Mouse (Mus musculus) limb, embryonic 12.5 days (tissue): ENCODE data around the gene Gfod1. TPM values are rescaled to one million over a fixed set of nuclear protein-coding genes. Genes with fewer than 3 reads are reported as not detected.

ENCODE experiments used
- ATAC-seq: fragments of 200-750 bp; cut with Nextera tagmentation; 2 replicates; pipeline ENCODE4 v1.8.0; 2017; ENCODE audit warnings: low read depth, moderate TSS enrichment; ENCODE audit not compliant: insufficient number of reproducible peaks, insufficient read depth, low FRiP score, low TSS enrichment
- H3K27ac ChIP-seq: fragments of 300-500 bp; sonication (generic); 2 replicates; pipeline ENCODE4 v1.5.1; 2016; ENCODE audit warnings: mild to moderate bottlenecking, moderate library complexity
- H3K27me3 ChIP-seq: fragments of 300-500 bp; sonication (generic); 2 replicates; pipeline ENCODE4 v1.6.1; 2016; ENCODE audit warnings: mild to moderate bottlenecking, moderate library complexity
- H3K36me3 ChIP-seq: fragments of 300-500 bp; sonication (generic); 2 replicates; pipeline ENCODE4 v1.6.1; 2016; ENCODE audit warnings: mild to moderate bottlenecking, moderate library complexity
- H3K4me1 ChIP-seq: fragments of 300-500 bp; sonication (generic); replicated peaks from 2 replicates; pipeline ENCODE4 v1.6.1; 2016
- H3K4me2 ChIP-seq: fragments of 300-500 bp; sonication (generic); 2 replicates; pipeline ENCODE4 v1.6.1; 2016; ENCODE audit warnings: mild to moderate bottlenecking, moderate library complexity
- H3K4me3 ChIP-seq: fragments of 300-500 bp; sonication (generic); replicated peaks from 2 replicates; pipeline ENCODE4 v1.5.1; 2016; ENCODE audit warnings: mild to moderate bottlenecking
- H3K9ac ChIP-seq: fragments of 300-500 bp; sonication (generic); replicated peaks from 2 replicates; pipeline ENCODE4 v1.6.1; 2016; ENCODE audit warnings: mild to moderate bottlenecking, moderate library complexity
- H3K9me3 ChIP-seq: fragments of 300-500 bp; sonication (generic); 2 replicates; pipeline ENCODE4 v1.6.1; 2016; ENCODE audit warnings: mild to moderate bottlenecking, moderate library complexity
- WGBS: fragments of 180-500 bp; shearing (Covaris S2); methylation state at CpG from one replicate; pipeline ENCODE4 v1.1.7; 2016; 5-methylcytosine and 5-hydroxymethylcytosine counted together
- polyA plus RNA-seq: library from polyadenylated mRNA; unstranded; fragments of >200 nt; fragmentation: Nextera tagmentation; extraction: Ambion mirVana; gene quantifications from 2 replicates; pipeline ENCODE4 v1.2.1, GENCODE M21; 2016

The Gfod1 gene
- polyA plus RNA-seq, 1 experiment from 2014 or later = 0.23 TPM

DNA sequence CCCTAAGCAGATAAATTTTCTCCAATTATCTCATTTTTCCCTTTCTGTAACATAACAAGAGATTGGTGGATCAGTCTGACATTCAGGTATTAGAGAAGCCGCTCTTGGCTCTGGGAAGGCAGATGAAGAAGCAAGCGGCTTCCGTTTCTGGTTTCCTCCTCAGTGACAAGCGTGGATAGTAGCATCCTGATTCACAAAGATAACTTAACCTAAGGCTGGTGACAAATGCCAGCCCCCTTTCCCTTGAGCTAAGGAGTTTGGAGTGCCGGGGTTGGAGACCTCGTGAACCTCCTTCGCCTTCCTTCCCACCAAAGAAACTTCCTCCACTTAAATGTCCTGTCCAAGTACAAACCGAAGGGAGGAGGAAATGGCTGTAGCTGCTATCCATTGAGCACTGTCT, 86.9 kb downstream of the Gfod1 start:
- WGBS = 84% methylated on average over 8 of the region's 8 CpGs
- Histone ChIP-seq H3K4me2 (no peak overlapping the region), H3K9me3 (no peaks in the 10 kb centered on the region), H3K4me3 (no peak overlapping the region), H3K27me3 (no peaks in the 10 kb centered on the region), H3K4me1 (peaks cover 25% of the 10 kb centered on the region), H3K9ac (no peak overlapping the region), H3K36me3 (no peaks in the 10 kb centered on the region), H3K27ac (no peak overlapping the region)
- ATAC-seq = no peak

- ATAC-seq = no peak
- H3K4me2 ChIP-seq = no peak overlapping the region
- H3K36me3 ChIP-seq = no peaks in the 10 kb centered on the region
- H3K9ac ChIP-seq = no peak overlapping the region
- H3K4me3 ChIP-seq = no peak overlapping the region
- no peaks in the 10 kb centered on the region for H3K9me3 ChIP-seq
- H3K4me1 ChIP-seq = peaks cover 31% of the 10 kb centered on the region
- WGBS = 70% methylated on average over 9 of the region's 9 CpGs
- H3K27me3 ChIP-seq = no peaks in the 10 kb centered on the region
- no peak overlapping the region for H3K27ac ChIP-seq
These were observed 87.8 kb downstream of the Gfod1 start for GRCm38 (mm10) chr13:43215994-43216706.

DNA sequence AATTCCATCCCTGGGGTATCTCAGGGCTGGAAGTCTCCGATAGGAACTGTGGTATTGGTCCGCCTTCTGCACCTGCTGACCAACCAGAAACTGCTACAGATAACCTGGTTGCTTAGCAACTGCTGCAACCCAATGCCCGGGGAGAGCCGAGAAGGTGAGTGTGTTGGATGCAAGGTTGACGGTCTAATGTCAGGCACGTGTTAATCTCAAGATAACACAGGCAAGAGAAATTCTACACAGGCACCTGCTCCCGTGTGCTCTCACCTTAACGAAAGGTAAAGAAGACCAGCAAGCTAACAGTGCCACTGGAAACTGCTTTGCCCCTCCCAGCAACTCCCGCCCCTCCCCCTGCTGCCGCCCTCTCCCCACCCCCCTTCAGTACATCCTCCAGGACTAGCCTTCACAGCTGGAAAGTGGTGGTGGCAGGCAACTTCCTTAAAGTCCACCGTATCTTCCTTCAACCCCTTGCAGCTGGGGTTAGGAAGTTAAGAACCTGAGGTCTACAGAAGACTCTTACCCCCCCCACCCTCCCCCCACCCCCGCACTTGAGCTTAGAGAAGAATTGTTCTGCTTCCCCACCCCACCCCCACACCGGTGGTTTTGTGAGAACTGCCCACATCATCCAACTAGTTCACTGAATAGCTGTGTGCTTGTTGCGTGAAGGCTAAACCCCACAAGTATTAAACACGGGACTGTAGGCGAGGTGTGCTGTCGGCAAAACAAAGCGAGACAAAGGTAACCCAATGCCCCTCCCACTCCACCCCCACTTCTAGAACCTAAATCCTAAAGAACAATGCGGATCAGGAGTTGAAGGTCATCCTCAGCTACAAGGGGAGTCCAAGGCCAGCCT, 88.6 kb downstream of the Gfod1 start:
- WGBS = 24% methylated on average over 19 of the region's 19 CpGs
- no peak; the same call in 1 of the 2 replicates for ATAC-seq
- Histone ChIP-seq H3K9me3 (no peaks in the 10 kb centered on the region), H3K9ac (no peak overlapping the region; the same call in 1 of the 2 replicates), H3K36me3 (no peaks in the 10 kb centered on the region), H3K27me3 (no peaks in the 10 kb centered on the region), H3K4me1 (peaks cover 38% of the 10 kb centered on the region), H3K4me3 (peak overlapping the region; percentile 11; the same call in 1 of the 2 replicates), H3K4me2 (peak overlapping the region; percentile 49), H3K27ac (no peak overlapping the region)

- Histone ChIP-seq H3K4me2 (no peak overlapping the region), H3K4me3 (no peak overlapping the region), H3K36me3 (no peaks in the 10 kb centered on the region), H3K9ac (no peak overlapping the region), H3K27ac (no peak overlapping the region), H3K9me3 (no peaks in the 10 kb centered on the region), H3K27me3 (no peaks in the 10 kb centered on the region), H3K4me1 (peaks cover 37% of the 10 kb centered on the region)
- WGBS = 49% methylated on average over 7 of the region's 7 CpGs
- no peak for ATAC-seq
These were observed 91.6 kb downstream of the Gfod1 start for GRCm38 (mm10) chr13:43212338-43212737.

- Histone ChIP-seq H3K4me2 (no peak overlapping the region), H3K4me3 (no peak overlapping the region), H3K4me1 (peaks cover 39% of the 10 kb centered on the region), H3K36me3 (no peaks in the 10 kb centered on the region), H3K9ac (no peak overlapping the region), H3K9me3 (no peaks in the 10 kb centered on the region), H3K27me3 (no peaks in the 10 kb centered on the region), H3K27ac (no peak overlapping the region)
- 76% methylated on average over 5 of the region's 5 CpGs for WGBS
- no peak for ATAC-seq
These were observed 93.0 kb downstream of the Gfod1 start for GRCm38 (mm10) chr13:43210956-43211355.

GRCm38 (mm10) chr13:43209560-43209959, 94.4 kb downstream of the Gfod1 start:
- Histone ChIP-seq H3K27ac (no peak overlapping the region), H3K4me1 (peaks cover 31% of the 10 kb centered on the region), H3K36me3 (no peaks in the 10 kb centered on the region), H3K9me3 (no peaks in the 10 kb centered on the region), H3K9ac (no peak overlapping the region), H3K27me3 (no peaks in the 10 kb centered on the region), H3K4me3 (no peak overlapping the region), H3K4me2 (no peak overlapping the region)
- 78% methylated on average over 5 of the region's 5 CpGs for WGBS
- ATAC-seq = no peak

DNA sequence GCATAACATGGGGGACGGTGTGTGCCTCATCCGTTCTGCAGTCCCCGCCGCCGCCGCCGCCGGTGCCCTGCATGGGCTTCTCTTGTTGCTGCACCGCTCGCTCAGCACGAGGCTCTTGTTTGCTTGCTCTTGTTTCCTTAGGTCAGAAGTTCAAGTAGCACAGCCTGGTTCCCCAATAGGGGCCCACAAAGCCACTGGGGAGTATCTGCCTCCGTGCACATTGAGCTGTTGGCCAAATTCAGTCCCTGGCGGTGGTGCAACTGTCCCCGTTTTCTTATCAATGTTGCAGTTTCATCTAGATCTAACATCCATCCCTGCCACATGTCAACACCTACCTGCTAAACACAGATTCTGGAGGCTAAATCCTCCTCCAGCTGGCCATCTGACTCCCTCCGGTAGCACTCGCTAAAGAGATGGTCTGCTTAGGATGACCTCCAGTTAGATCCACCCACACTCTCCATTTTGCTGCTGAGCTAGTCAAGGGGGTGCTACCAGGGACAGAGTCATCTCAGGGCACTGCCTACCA, 95.0 kb downstream of the Gfod1 start:
- Histone ChIP-seq H3K9me3 (no peaks in the 10 kb centered on the region), H3K27ac (no peak overlapping the region), H3K36me3 (no peaks in the 10 kb centered on the region), H3K27me3 (no peaks in the 10 kb centered on the region), H3K4me1 (peaks cover 31% of the 10 kb centered on the region), H3K4me3 (no peak overlapping the region), H3K4me2 (no peak overlapping the region), H3K9ac (no peak overlapping the region)
- WGBS = 58% methylated on average over 16 of the region's 16 CpGs
- no peak for ATAC-seq

DNA sequence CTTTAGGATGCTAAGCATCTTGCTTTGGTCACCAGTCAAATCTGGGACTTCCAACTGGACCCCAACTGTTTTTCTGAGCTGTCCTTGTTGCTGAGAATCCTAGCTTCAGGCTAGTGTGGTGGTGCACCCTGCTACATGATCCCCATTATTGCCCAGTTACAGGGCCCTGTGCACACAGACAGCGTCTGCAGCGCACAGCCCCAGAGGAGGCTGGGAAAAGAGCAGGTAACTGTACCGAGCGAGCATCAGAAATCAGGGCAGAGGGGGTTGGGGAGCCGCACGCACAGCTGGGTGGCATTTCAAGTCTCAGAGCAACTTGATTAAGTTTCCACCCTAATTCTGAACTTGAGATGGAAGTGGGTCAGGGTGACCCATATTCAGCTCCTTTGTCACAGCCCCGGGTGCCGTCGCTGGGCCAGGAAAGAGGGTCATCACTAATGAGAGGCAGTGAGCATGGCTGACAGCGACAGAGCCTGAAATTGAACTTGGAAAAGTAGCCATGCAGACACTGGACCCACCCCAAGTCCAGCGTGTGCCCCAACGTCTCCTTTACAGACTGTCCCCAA, 97.8 kb downstream of the Gfod1 start:
- H3K36me3 ChIP-seq = no peaks in the 10 kb centered on the region
- H3K9ac ChIP-seq = no peak overlapping the region
- H3K9me3 ChIP-seq = no peaks in the 10 kb centered on the region
- H3K4me3 ChIP-seq = no peak overlapping the region
- no peak overlapping the region for H3K4me2 ChIP-seq
- H3K4me1 ChIP-seq = peaks cover 20% of the 10 kb centered on the region
- 87% methylated on average over 12 of the region's 12 CpGs for WGBS
- H3K27ac ChIP-seq = no peak overlapping the region
- H3K27me3 ChIP-seq = no peaks in the 10 kb centered on the region
- ATAC-seq = no peak

DNA sequence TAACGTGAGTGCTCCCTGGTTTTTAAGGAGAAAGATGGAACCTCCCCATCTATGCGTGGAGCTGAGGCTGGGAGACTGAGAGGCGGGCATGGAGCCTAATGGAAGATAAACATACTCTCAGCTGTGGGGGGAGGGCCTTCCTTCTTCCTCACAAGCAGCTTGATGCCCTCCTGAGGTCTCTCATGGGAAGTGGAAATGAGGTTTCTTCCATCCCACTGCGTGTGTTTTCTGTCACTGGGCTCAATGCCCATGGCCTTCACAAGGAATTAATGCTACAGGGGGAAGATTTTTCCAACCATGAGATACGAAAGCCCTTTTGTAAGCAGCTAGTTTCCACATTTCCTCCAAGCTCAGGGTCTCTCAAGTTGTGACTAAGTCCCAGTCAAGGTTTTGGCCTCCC, 100.3 kb downstream of the Gfod1 start:
- no peak overlapping the region for H3K27ac ChIP-seq
- no peaks in the 10 kb centered on the region for H3K27me3 ChIP-seq
- no peak overlapping the region for H3K4me3 ChIP-seq
- no peak overlapping the region for H3K9ac ChIP-seq
- peaks cover 7% of the 10 kb centered on the region; the same call in 1 of the 2 replicates for H3K4me1 ChIP-seq
- no peaks in the 10 kb centered on the region for H3K36me3 ChIP-seq
- H3K9me3 ChIP-seq = no peaks in the 10 kb centered on the region
- WGBS = 66% methylated on average over 5 of the region's 5 CpGs
- H3K4me2 ChIP-seq = no peak overlapping the region
- no peak for ATAC-seq

DNA sequence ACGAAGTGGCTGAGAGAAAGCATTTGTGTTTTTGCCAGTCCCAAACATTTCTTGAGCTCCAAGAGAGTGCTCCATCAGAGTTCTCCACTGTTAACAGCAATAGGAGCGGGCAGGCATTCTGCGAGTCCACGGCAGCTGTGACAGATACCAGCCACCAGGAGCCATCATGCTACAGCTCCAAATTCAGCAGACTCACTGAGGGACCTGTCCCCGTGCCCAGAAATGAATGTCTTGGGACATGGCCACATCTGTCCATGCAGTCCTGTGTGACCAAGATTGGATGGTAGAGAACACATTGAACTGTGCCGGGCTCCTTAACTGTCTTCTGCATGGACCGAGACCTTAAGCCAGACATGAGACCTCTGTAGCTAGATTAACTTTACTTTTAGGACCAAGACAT, 100.7 kb downstream of the Gfod1 start:
- Histone ChIP-seq H3K4me2 (no peak overlapping the region), H3K36me3 (no peaks in the 10 kb centered on the region), H3K4me1 (peaks cover 5% of the 10 kb centered on the region; the same call in 1 of the 2 replicates), H3K9me3 (no peaks in the 10 kb centered on the region), H3K27me3 (no peaks in the 10 kb centered on the region), H3K27ac (no peak overlapping the region), H3K9ac (no peak overlapping the region), H3K4me3 (no peak overlapping the region)
- WGBS = 86% methylated on average over 7 of the region's 7 CpGs
- no peak for ATAC-seq

DNA sequence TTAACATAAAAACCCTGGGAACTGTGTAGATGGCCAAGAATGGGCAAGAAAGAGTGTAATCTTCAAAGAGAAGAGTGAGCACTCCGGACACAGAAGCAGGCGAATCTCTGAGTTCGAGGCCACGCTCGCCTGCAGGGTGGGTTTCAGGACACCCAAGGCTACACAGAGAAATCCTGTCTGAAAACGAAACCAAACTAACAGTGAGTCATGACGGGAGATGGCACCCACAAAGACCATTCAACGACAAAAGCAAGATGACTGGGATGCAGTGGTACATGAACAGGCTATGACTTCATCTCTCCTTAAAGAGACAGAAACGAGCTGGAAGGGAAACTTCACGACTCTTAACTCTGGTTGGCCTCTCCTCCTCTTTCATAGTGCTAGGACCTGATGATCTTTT, 101.6 kb downstream of the Gfod1 start:
- no peak for ATAC-seq
- no peak overlapping the region for H3K9ac ChIP-seq
- H3K4me3 ChIP-seq = no peak overlapping the region
- H3K9me3 ChIP-seq = no peaks in the 10 kb centered on the region
- no peaks in the 10 kb centered on the region for H3K36me3 ChIP-seq
- H3K27ac ChIP-seq = no peak overlapping the region
- no peak overlapping the region for H3K4me2 ChIP-seq
- peaks cover 5% of the 10 kb centered on the region; the same call in 1 of the 2 replicates for H3K4me1 ChIP-seq
- 89% methylated on average over 10 of the region's 10 CpGs for WGBS
- H3K27me3 ChIP-seq = no peaks in the 10 kb centered on the region
